Mouse (Mus musculus) kidney, postnatal 0 days (tissue): ENCODE measurements around the gene Dpp4. TPM values are rescaled to one million over a fixed set of nuclear protein-coding genes. Genes with fewer than 3 reads are reported as not detected.

ENCODE experiments used
- ATAC-seq: fragments of 200-750 bp; cut with Nextera tagmentation; replicated peaks from 2 replicates; pipeline ENCODE4 v1.8.0; 2017; ENCODE audit warnings: low read depth, moderate number of reproducible peaks, moderate TSS enrichment, moderate library complexity; ENCODE audit not compliant: low FRiP score
- DNase-seq: peaks from one replicate; pipeline ENCODE4 v3.0.0-alpha.2; 2016; ENCODE audit warnings: low spot score
- H3K27ac ChIP-seq: fragments of 300-500 bp; sonication (generic); 2 replicates; pipeline ENCODE4 v1.5.1; 2014; ENCODE audit warnings: mild to moderate bottlenecking
- H3K27me3 ChIP-seq: fragments of 300-500 bp; sonication (generic); 2 replicates; pipeline ENCODE4 v1.6.1; 2014; ENCODE audit warnings: low read length, mixed read lengths; ENCODE audit not compliant: insufficient read depth
- H3K36me3 ChIP-seq: fragments of 300-500 bp; sonication (generic); 2 replicates; pipeline ENCODE4 v1.6.1; 2014; ENCODE audit warnings: low read length, mixed read lengths; ENCODE audit not compliant: insufficient read depth
- H3K4me1 ChIP-seq: fragments of 300-500 bp; sonication (generic); replicated peaks from 2 replicates; pipeline ENCODE4 v1.6.1; 2014; ENCODE audit warnings: antibody characterized with exemption, low read length, mixed read lengths; ENCODE audit not compliant: insufficient read depth
- H3K4me2 ChIP-seq: fragments of 300-500 bp; sonication (generic); 2 replicates; pipeline ENCODE4 v1.6.1; 2014; ENCODE audit warnings: mild to moderate bottlenecking, low read length, moderate library complexity, mixed read lengths
- H3K4me3 ChIP-seq: fragments of 300-500 bp; sonication (generic); replicated peaks from 2 replicates; pipeline ENCODE4 v1.5.1; 2014; ENCODE audit warnings: low read depth, low read length
- H3K9ac ChIP-seq: fragments of 300-500 bp; sonication (generic); 2 replicates; pipeline ENCODE4 v1.6.1; 2014; ENCODE audit warnings: low read depth, low read length
- H3K9me3 ChIP-seq: fragments of 300-500 bp; sonication (generic); replicated peaks from 2 replicates; pipeline ENCODE4 v1.6.1; 2016; ENCODE audit warnings: low read length, inconsistent platforms, mixed read lengths
- CTCF ChIP-seq: IDR thresholded peaks from 2 replicates; pipeline ENCODE4 v1.5.1; 2016; ENCODE audit warnings: antibody characterized with exemption, low read depth, mild to moderate bottlenecking, moderate library complexity
- WGBS: fragments of 180-500 bp; shearing (Covaris S2); extraction: QIAGEN DNeasy Blood & Tissue Kit; methylation state at CpG from one replicate; pipeline ENCODE4 v1.1.7; 2014; 5-methylcytosine and 5-hydroxymethylcytosine counted together
- polyA plus RNA-seq: library from polyadenylated mRNA; unstranded; fragments of >200 nt; fragmentation: Nextera tagmentation; extraction: Ambion mirVana; gene quantifications from 2 replicates; pipeline ENCODE4 v1.2.1, GENCODE M21; 2015

Gene Dpp4
- polyA plus RNA-seq, 1 experiment from 2014 or later: 87.8 TPM

DNA sequence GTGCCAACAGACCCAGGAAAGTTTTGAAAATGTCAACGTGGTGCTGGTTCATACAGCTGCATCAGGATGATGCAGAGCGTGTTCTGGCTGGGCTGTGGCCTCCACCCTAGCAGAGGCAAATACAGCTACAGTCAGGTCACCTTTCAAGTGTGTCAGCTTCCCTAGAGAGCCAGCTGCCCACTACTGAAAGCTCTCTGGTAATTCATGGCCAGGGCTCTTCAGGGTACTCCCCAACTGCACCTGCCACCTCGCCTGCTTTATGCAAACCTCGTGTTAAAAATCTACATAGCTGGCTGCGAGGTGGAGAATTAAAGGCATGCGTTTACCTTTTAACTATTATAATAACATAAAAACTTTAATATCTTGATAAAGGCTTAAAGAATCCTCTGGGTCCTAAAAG is 67.7 kb downstream of the Dpp4 start:
- Histone ChIP-seq H3K9me3 (no peaks in the 10 kb centered on the region), H3K4me3 (no peak overlapping the region), H3K4me2 (no peak overlapping the region), H3K27ac (no peak overlapping the region), H3K9ac (no peak overlapping the region), H3K4me1 (no peaks in the 10 kb centered on the region), H3K36me3 (no peaks in the 10 kb centered on the region), H3K27me3 (no peaks in the 10 kb centered on the region)
- DNase-seq: no peak
- no peak for TF ChIP-seq CTCF
- WGBS: 44% methylated on average over 6 of the region's 6 CpGs
- no peak for ATAC-seq

GRCm38 (mm10) chr2:62341734-62342128 is 70.3 kb downstream of the Dpp4 start:
- Histone ChIP-seq H3K4me3 (no peak overlapping the region), H3K9ac (no peak overlapping the region), H3K4me1 (no peaks in the 10 kb centered on the region), H3K4me2 (no peak overlapping the region), H3K27ac (no peak overlapping the region), H3K9me3 (no peaks in the 10 kb centered on the region), H3K36me3 (no peaks in the 10 kb centered on the region), H3K27me3 (no peaks in the 10 kb centered on the region)
- WGBS: 72% methylated on average over 14 of the region's 14 CpGs
- DNase-seq (no peak), ATAC-seq (no peak)
- no peak for TF ChIP-seq CTCF

DNA sequence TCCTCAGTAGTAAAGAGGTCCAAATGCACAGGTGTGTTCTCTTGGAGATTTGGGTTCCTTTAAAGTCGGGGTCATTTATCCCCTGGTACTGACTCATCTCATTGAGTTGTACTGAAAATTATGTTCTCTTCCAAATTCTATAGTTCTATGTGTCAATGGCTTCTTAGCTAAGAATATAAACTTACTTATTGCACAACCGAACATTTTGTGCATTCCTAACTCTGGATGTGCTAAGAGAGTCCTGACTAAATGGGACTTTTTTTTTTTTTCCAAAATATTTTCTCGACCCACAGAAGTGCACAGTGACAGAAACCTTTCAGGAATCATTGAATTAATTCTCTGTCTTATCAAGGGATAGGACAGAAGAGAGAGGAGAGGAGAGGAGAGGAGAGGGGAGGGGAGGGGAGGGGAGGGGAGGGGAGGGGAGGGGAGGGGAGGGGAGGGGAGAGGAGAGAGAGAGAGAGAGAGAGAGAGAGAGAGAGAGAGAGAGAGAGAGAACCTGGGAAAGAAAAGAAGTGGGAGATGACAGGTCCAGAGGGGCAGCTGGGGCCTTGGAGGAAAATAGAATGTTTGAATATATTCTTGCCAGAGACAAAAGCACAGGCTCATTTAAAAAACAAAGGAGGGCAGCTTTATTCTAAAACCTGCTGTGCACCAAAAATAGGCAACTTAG is 70.8 kb downstream of the Dpp4 start:
- ATAC-seq (no peak), DNase-seq (no peak)
- Histone ChIP-seq H3K36me3 (no peaks in the 10 kb centered on the region), H3K27ac (no peak overlapping the region), H3K4me2 (no peak overlapping the region), H3K9me3 (no peaks in the 10 kb centered on the region), H3K9ac (no peak overlapping the region), H3K4me3 (no peak overlapping the region), H3K4me1 (no peaks in the 10 kb centered on the region), H3K27me3 (no peaks in the 10 kb centered on the region)
- no peak for TF ChIP-seq CTCF
- 69% methylated on average over 3 of the region's 3 CpGs for WGBS

GRCm38 (mm10) chr2:62339222-62339944 is 72.6 kb downstream of the Dpp4 start:
- Histone ChIP-seq H3K9ac (no peak overlapping the region), H3K4me1 (no peaks in the 10 kb centered on the region), H3K27ac (no peak overlapping the region), H3K4me3 (no peak overlapping the region), H3K9me3 (no peaks in the 10 kb centered on the region), H3K36me3 (no peaks in the 10 kb centered on the region), H3K4me2 (no peak overlapping the region), H3K27me3 (no peaks in the 10 kb centered on the region)
- WGBS: 74% methylated on average over 4 of the region's 4 CpGs
- ATAC-seq: no peak
- no peak for DNase-seq
- TF ChIP-seq CTCF: no peak

DNA sequence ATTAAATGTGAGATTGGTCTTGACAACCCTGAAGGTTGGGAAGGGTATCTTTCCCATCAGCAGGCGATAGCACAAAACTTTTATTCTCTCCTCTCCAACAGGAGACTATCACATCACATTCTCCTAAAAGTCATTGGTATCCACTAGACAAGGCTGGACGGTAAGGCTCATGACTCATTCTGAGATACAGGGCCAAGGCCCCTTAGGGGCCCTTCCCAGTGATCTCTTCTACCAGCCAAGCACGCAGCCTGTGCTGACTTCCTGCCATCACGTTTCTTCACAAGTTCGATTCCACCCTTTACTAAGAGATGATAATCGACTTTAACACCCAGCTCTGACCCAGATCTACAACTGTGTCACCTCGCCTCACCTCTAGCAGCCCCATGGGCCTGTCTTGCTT is 74.9 kb downstream of the Dpp4 start:
- 85% methylated on average over 7 of the region's 7 CpGs for WGBS
- TF ChIP-seq CTCF: no peak
- no peaks in the 10 kb centered on the region for H3K27me3 ChIP-seq

GRCm38 (mm10) chr2:62334397-62335243 is 77.4 kb downstream of the Dpp4 start:
- H3K36me3 ChIP-seq: no peaks in the 10 kb centered on the region
- no peak overlapping the region for H3K9ac ChIP-seq
- ATAC-seq: no peak
- no peak overlapping the region for H3K4me3 ChIP-seq
- no peaks in the 10 kb centered on the region for H3K27me3 ChIP-seq
- no peak overlapping the region for H3K4me2 ChIP-seq
- no peak overlapping the region for H3K27ac ChIP-seq
- WGBS: 77% methylated on average over 4 of the region's 4 CpGs
- no peak for TF ChIP-seq CTCF
- no peaks in the 10 kb centered on the region for H3K9me3 ChIP-seq
- DNase-seq: no peak
- H3K4me1 ChIP-seq: no peaks in the 10 kb centered on the region

More for the DNA sequence above, 74.9 kb downstream of the Dpp4 start:
- Histone ChIP-seq H3K9ac (no peak overlapping the region), H3K27ac (no peak overlapping the region), H3K4me3 (no peak overlapping the region), H3K4me2 (no peak overlapping the region), H3K36me3 (no peaks in the 10 kb centered on the region), H3K9me3 (no peaks in the 10 kb centered on the region), H3K4me1 (no peaks in the 10 kb centered on the region)
- ATAC-seq: no peak
- no peak for DNase-seq
